Mouse (Mus musculus) midbrain, embryonic 15.5 days (tissue): ENCODE results near the gene Eif4g3. TPM values are rescaled to one million over a fixed set of nuclear protein-coding genes. Genes with fewer than 3 reads are reported as not detected.

Experiments used
- ATAC-seq: fragments of 200-750 bp; cut with Nextera tagmentation; replicated peaks from 2 replicates; pipeline ENCODE4 v1.8.0; 2017; ENCODE audit warnings: moderate TSS enrichment
- H3K27ac ChIP-seq: fragments of 300-500 bp; sonication (generic); 2 replicates; pipeline ENCODE4 v1.5.1; 2015; ENCODE audit warnings: mild to moderate bottlenecking, inconsistent platforms
- H3K27me3 ChIP-seq: fragments of 300-500 bp; sonication (generic); replicated peaks from 2 replicates; pipeline ENCODE4 v1.6.1; 2015; ENCODE audit warnings: inconsistent platforms
- H3K36me3 ChIP-seq: fragments of 300-500 bp; sonication (generic); replicated peaks from 2 replicates; pipeline ENCODE4 v1.6.1; 2015; ENCODE audit warnings: inconsistent platforms
- H3K4me1 ChIP-seq: fragments of 300-500 bp; sonication (generic); 2 replicates; pipeline ENCODE4 v1.6.1; 2015; ENCODE audit warnings: inconsistent platforms
- H3K4me2 ChIP-seq: fragments of 300-500 bp; sonication (generic); 2 replicates; pipeline ENCODE4 v1.6.1; 2015; ENCODE audit warnings: inconsistent platforms, mild to moderate bottlenecking, moderate library complexity
- H3K4me3 ChIP-seq: fragments of 300-500 bp; sonication (generic); 2 replicates; pipeline ENCODE4 v1.5.1; 2015; ENCODE audit warnings: mild to moderate bottlenecking, inconsistent platforms
- H3K9ac ChIP-seq: fragments of 300-500 bp; sonication (generic); 2 replicates; pipeline ENCODE4 v1.6.1; 2015; ENCODE audit warnings: mild to moderate bottlenecking, inconsistent platforms
- H3K9me3 ChIP-seq: fragments of 300-500 bp; sonication (generic); 2 replicates; pipeline ENCODE4 v1.6.1; 2016; ENCODE audit warnings: inconsistent platforms
- WGBS: fragments of 180-500 bp; shearing (Covaris S2); methylation state at CpG from one replicate; pipeline ENCODE4 v1.1.7; 2015; ENCODE audit warnings: mixed read lengths; 5-methylcytosine and 5-hydroxymethylcytosine counted together
- polyA plus RNA-seq: library from polyadenylated mRNA; unstranded; fragments of >200 nt; fragmentation: Nextera tagmentation; extraction: Ambion mirVana; gene quantifications from 2 replicates; pipeline ENCODE4 v1.2.1, GENCODE M21; 2015

Eif4g3 gene
- polyA plus RNA-seq, 1 experiment from 2014 or later: 58.5 TPM

DNA sequence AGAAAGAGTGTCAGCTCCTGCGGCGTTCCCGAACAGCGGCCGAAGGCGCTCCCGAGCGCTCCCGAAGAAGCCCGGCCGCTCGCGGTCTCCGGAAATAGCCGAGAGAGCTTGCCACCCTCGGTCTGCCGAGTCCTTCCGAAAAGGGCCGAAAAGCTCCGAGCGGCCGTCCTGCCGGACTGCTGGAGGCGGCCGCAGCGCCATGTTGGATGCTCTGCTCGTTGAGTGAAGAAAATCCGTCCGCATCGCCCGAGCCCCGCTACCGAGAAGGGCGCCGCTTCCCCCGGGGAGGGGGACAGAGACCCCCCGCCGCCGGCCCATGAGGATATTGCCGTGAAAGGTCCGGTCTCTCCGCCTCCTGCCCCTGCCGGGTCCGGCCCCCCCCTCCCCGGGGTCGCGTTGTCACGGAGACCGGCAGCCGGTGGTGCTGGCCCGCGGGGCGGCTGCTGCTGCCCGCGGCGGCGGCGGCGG is 503 bp downstream of the Eif4g3 start:
- 0% methylated on average over 49 of the region's 59 CpGs for WGBS
- Histone ChIP-seq H3K4me2 (peak overlapping the region; percentile 66), H3K27ac (peak overlapping the region; percentile 91), H3K9me3 (no peaks in the 10 kb centered on the region), H3K9ac (peak overlapping the region; percentile 96), H3K4me1 (peaks cover 36% of the 10 kb centered on the region), H3K27me3 (no peaks in the 10 kb centered on the region), H3K4me3 (peak overlapping the region; percentile 69), H3K36me3 (no peaks in the 10 kb centered on the region; the same call in 1 of the 2 replicates)
- peak; percentile 94 for ATAC-seq

DNA sequence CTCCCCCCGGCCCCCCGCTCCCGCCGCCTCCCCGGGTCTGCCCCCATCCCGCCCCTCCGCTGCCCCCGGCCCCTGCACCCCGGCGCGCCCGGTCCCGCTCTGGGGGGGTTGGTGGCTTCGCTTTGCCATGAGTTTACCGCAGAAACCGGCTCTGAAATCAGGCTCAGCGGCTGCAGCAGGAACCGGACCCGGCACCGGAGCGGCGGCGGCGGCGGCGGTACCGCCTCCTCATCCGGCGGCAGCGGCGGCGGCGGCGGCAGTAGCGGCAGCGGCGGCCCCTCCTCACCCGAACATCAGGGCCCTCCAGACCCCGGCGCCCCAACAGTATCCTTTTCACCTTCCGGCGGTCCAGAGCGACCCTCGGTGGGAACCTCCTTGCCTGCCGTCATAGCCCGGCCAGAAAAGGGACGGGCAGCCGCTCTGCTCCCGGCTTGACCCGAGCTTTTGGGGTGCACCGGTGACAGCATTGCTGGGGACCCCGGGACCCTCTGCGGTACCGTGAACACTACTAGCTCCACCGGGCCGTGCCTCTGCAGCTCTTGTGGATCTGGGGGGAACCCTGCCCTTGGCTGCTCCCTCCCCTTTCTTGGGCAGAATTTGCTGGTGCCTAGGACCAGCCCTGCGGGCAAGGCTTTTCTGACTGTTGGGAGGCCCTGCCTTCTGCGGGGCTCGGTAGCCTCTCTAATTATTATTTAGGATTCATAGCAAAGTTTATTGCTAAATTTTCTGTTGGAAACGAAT is 1.2 kb downstream of the Eif4g3 start:
- peak; percentile 21; the same call in 1 of the 2 replicates for ATAC-seq
- no peaks in the 10 kb centered on the region for H3K9me3 ChIP-seq
- H3K9ac ChIP-seq: peak overlapping the region; percentile 96
- H3K4me1 ChIP-seq: peaks cover 38% of the 10 kb centered on the region
- no peaks in the 10 kb centered on the region; the same call in 1 of the 2 replicates for H3K36me3 ChIP-seq
- under 1% methylated on average over 43 of the region's 60 CpGs for WGBS
- peak overlapping the region; percentile 91 for H3K27ac ChIP-seq
- H3K27me3 ChIP-seq: no peaks in the 10 kb centered on the region
- H3K4me2 ChIP-seq: peak overlapping the region; percentile 66
- peak overlapping the region; percentile 69 for H3K4me3 ChIP-seq

DNA sequence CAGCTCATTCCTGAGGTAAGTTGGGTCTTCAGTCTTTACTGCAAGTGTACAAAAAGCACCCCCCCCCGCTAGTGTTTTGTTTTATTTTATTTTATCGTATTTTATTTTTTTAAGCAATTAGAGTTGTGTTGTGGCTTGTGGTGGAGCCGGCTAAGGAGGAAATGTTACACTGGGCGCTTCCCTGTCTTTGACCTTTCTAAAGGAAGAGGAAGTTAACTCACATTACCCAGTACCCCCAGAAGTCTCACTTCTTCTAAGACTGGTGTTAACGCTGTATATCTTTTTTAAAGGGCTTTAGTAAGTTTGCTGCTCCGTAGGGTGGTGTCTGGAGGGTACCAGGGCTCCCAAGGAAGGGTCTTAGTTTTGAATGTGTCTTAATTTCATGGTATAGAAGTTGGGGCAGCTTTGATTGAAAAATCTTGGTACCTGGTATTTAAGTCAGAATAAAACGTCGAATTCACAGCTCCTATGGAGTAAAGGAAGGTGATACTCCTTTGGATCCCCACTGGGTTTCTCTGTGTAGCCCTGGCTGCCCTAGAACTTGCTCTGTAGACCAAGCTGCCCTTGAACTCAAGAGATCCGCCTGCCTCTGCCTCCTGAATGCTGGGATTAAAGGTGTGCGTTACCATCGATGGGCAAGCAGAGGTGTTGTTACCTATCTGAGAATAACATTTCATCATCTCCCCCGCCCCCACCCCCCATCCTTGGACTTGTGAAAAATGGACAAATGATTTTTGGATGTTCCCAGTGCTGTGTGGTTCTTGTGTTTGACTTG is 1.9 kb downstream of the Eif4g3 start:
- Histone ChIP-seq H3K36me3 (no peaks in the 10 kb centered on the region; the same call in 1 of the 2 replicates), H3K4me3 (peak overlapping the region; percentile 69), H3K27ac (peak overlapping the region; percentile 91; the same call in 1 of the 2 replicates), H3K4me2 (peak overlapping the region; percentile 66), H3K9ac (peak overlapping the region; percentile 96), H3K9me3 (no peaks in the 10 kb centered on the region), H3K27me3 (no peaks in the 10 kb centered on the region), H3K4me1 (peaks cover 44% of the 10 kb centered on the region)
- ATAC-seq: no peak
- 46% methylated on average over 12 of the region's 12 CpGs for WGBS

DNA sequence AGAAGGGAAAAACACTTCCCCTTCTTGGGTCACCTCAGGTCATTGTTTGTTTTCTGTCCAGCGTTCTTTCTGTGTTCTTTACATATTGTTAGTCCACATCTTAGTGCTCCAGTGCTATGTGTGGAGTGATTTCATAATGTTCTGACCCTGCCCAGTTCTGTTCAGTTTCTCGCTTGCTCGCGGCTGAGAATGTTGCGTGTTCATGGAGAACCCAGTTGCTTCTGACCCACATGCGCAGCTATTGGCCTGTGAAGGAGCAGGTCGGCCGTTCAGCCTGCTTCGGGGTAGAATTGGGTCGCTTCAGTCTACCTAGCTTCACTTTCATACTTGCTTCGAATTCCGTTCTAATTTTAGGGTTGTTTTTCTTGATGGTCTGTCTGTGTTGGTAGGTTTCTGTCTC is 2.6 kb downstream of the Eif4g3 start:
- Histone ChIP-seq H3K9me3 (no peaks in the 10 kb centered on the region), H3K4me2 (peak overlapping the region; percentile 66), H3K4me3 (peak overlapping the region; percentile 69), H3K27me3 (no peaks in the 10 kb centered on the region), H3K4me1 (peaks cover 48% of the 10 kb centered on the region), H3K9ac (no peak overlapping the region), H3K36me3 (no peaks in the 10 kb centered on the region; the same call in 1 of the 2 replicates), H3K27ac (no peak overlapping the region)
- ATAC-seq: no peak
- WGBS: 78% methylated on average over 12 of the region's 12 CpGs

DNA sequence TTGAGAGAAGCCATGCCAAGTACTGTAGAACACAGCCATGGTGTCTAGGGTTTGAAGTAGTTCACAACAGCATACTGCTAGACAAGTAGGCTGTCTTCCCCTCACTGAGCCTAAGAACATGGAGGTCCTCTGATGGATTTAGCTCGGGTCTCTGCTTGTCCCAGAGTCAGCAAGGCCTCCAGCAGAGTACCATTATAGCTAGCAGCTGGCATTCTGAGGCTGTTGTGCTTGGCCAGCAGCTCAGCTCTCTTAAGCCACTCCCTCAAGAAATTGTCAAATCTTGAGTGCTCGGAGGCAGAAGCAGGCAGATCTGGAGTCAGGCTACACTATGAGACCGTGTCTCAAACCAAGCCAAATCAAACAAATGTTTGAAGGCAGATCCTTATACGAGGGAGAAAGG is 5.4 kb downstream of the Eif4g3 start:
- peaks cover 48% of the 10 kb centered on the region for H3K4me1 ChIP-seq
- ATAC-seq: no peak
- no peak overlapping the region for H3K27ac ChIP-seq
- no peak overlapping the region for H3K4me2 ChIP-seq
- H3K4me3 ChIP-seq: no peak overlapping the region
- H3K36me3 ChIP-seq: no peaks in the 10 kb centered on the region; the same call in 1 of the 2 replicates
- WGBS: 69% methylated on average over 4 of the region's 4 CpGs
- H3K9me3 ChIP-seq: no peaks in the 10 kb centered on the region
- H3K27me3 ChIP-seq: no peaks in the 10 kb centered on the region
- no peak overlapping the region for H3K9ac ChIP-seq

DNA sequence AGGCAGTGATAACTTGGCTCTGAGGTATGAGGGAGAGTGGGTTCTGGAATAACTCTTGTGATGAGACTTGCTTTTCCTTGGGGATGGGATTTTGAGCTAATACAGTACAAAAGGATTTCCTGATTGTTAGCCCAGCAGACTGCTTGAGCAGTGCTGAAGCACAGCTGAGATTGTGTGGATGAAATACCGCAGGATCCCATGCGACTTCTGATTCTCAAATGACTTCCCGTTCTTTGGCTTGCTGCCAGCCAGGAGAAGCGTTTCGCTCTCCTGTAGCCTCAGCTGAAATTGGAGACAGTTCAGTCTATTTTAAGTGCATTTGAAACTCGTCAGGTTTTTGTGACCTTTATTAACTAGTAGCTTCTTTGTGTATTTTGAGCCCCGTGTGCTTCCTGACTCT is 7.9 kb downstream of the Eif4g3 start:
- H3K36me3 ChIP-seq: no peaks in the 10 kb centered on the region; the same call in 1 of the 2 replicates
- ATAC-seq: no peak

DNA sequence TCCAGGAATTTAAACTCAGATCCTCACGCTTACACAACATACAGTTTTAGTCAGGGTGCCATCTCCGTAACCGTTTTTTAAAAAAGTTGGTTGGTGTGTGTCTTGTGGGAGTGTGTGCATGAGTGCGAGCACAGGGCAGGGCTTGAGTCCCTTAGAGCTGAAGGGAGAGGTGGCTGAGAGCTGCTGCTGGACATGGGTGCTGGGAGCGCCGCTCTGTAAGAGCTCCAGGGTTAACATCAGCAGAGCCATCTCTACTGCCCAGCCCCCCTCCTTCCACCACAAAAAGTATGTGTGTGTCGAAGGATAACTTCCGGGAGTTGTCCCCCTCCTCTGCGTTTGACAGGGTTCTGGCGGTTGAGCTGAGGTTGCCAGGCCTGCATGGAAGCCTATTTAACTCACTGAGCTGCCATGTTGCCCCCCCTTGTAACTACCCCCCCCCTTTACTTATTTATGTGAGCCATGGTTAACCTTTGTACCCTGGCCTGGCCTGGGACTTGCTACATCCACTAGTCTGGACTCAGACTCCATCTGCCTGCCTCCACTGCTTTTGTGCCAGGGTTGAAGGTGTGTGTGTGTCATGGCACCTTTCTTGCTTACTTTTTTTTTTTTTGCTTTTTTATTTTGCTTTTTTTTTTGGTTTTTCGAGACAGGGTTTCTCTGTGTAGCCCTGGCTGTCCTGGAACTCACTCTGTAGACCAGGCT is 11.2 kb downstream of the Eif4g3 start:
- Histone ChIP-seq H3K36me3 (peaks cover 3% of the 10 kb centered on the region; the same call in 1 of the 2 replicates), H3K27me3 (no peaks in the 10 kb centered on the region), H3K27ac (no peak overlapping the region), H3K4me3 (no peak overlapping the region), H3K9me3 (no peaks in the 10 kb centered on the region), H3K9ac (no peak overlapping the region), H3K4me2 (no peak overlapping the region), H3K4me1 (peaks cover 16% of the 10 kb centered on the region)
- ATAC-seq: no peak
- WGBS: 92% methylated on average over 11 of the region's 11 CpGs

More for the DNA sequence above, 7.9 kb downstream of the Eif4g3 start:
- H3K27ac ChIP-seq: peak overlapping the region; percentile 48; the same call in 1 of the 2 replicates
- H3K4me2 ChIP-seq: no peak overlapping the region
- no peaks in the 10 kb centered on the region for H3K27me3 ChIP-seq
- WGBS: 32% methylated on average over 7 of the region's 7 CpGs
- H3K4me1 ChIP-seq: peaks cover 37% of the 10 kb centered on the region
- no peak overlapping the region for H3K4me3 ChIP-seq
- H3K9ac ChIP-seq: no peak overlapping the region
- no peaks in the 10 kb centered on the region for H3K9me3 ChIP-seq

DNA sequence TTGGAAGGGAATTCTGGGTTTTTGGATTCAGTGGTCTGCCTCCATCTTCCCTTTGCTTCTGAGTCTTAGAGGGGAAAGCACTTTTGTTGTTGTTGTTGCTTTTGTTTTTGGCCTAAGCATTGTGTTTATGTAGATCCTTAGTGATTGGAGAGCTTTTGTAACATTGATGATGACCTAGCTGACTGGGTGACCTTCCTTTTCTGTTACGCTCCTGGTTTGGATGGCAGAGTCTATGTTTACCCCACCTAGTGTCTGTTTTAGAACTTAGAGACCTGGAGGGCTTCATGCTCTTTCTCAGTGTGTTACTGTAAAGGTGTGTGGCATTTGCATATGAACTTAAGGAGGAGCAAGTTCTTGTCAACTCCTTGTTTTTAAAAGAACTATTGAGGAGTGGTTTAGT is 13.0 kb downstream of the Eif4g3 start:
- no peaks in the 10 kb centered on the region for H3K9me3 ChIP-seq
- H3K36me3 ChIP-seq: peaks cover 3% of the 10 kb centered on the region; the same call in 1 of the 2 replicates
- ATAC-seq: no peak
- H3K4me2 ChIP-seq: no peak overlapping the region
- no peak overlapping the region for H3K4me3 ChIP-seq
- no peak overlapping the region for H3K27ac ChIP-seq
- H3K4me1 ChIP-seq: peaks cover 2% of the 10 kb centered on the region
- no peaks in the 10 kb centered on the region for H3K27me3 ChIP-seq
- 95% methylated on average over 1 of the region's 1 CpGs for WGBS
- H3K9ac ChIP-seq: no peak overlapping the region

DNA sequence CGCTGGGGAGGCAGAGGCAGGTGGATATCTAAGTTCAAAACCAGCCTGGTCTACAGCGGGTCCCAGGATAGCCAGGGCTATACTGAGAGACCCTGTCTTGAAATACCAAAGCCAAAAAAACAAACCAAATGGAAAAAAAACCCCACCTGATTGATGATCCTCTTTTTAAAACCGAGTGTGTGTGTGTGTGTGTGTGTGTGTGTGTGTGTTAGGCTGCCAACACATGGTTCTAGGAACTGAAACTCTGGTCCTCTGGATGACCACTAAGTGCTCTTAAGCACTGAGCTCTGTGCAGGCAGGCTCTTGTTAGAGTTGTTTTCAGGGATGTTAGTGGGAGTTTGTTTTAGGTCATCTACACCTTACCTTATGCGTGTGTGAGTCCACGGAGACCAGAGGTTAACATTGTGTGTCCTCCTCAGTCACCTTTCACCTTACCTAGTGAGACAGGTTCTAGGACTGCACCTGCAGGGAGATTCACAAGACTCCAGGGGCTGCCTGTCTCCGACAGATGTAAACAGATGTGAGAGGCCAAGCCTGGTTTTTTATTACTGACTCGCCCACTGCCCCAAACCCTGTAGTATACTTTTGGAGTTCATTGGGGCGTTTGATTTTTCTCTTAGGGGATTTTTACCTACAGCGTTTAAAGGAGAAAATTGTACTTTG is 14.3 kb downstream of the Eif4g3 start:
- H3K27me3 ChIP-seq: no peaks in the 10 kb centered on the region
- H3K4me1 ChIP-seq: no peaks in the 10 kb centered on the region; the same call in 1 of the 2 replicates
- no peaks in the 10 kb centered on the region for H3K9me3 ChIP-seq
- peaks cover 3% of the 10 kb centered on the region; the same call in 1 of the 2 replicates for H3K36me3 ChIP-seq
- no peak for ATAC-seq
- H3K4me2 ChIP-seq: no peak overlapping the region
- H3K9ac ChIP-seq: no peak overlapping the region
- no peak overlapping the region for H3K4me3 ChIP-seq
- no peak overlapping the region for H3K27ac ChIP-seq
- 90% methylated on average over 9 of the region's 9 CpGs for WGBS

DNA sequence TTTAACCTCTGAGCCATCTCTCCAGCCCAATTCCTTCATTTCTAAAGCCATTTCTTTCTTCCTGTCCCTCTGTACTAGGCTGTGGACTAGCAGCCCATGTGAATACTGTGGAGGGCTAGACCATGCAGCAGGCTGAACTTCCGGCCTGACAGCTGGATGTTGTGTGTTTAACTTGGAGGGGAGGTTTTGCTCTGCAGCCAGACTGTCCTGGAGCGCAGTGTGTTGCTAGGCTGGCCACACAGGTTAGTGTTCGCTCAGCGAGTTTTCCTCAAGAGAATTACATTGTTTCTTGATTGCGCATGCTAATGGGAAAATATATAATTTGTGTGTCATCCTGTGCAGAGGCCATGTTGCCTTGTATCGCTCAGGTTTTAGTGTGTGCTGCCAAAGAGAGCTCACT is 15.8 kb downstream of the Eif4g3 start:
- Histone ChIP-seq H3K36me3 (peaks cover 3% of the 10 kb centered on the region; the same call in 1 of the 2 replicates), H3K4me2 (no peak overlapping the region), H3K27ac (no peak overlapping the region), H3K9ac (no peak overlapping the region), H3K4me1 (no peaks in the 10 kb centered on the region), H3K4me3 (no peak overlapping the region), H3K27me3 (no peaks in the 10 kb centered on the region), H3K9me3 (no peaks in the 10 kb centered on the region)
- WGBS: 86% methylated on average over 6 of the region's 6 CpGs
- no peak for ATAC-seq

DNA sequence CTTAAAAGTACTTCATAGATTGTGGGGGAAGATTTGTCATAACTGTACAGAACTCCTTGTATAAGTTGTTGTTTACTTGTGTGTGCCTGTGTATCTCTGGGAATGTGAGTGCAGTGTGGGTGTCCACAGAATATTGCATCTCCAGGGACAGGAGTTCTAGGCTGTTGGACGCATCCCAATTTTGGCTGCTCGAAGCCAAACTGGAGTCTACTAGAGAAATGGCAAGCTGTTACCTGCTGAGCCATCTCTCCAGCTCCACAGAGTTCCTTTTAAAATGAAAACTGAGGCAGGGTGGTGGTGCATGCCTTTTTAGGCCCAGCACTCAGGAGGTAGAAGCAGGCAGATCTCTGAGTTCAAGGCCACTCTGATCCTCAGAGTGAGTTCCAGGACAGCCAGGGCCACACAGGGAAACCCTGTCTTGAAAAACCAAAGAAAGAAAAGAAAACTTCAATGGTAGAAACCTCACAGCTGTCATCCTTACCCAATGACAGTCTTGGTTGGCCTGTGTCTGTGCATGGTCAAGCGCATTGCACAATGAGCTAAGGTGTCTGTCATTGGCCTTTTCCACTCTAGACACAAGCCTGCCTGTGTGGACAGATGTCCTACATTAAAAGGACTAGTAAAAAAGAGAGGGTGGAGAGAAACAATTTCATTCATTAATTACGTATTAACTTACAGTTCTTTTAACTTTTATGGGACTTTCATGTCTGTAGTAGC is 17.1 kb downstream of the Eif4g3 start:
- Histone ChIP-seq H3K9me3 (no peaks in the 10 kb centered on the region), H3K4me2 (no peak overlapping the region), H3K27me3 (no peaks in the 10 kb centered on the region), H3K9ac (no peak overlapping the region), H3K36me3 (peaks cover 11% of the 10 kb centered on the region; the same call in 1 of the 2 replicates), H3K4me3 (no peak overlapping the region), H3K27ac (no peak overlapping the region), H3K4me1 (no peaks in the 10 kb centered on the region)
- 95% methylated on average over 4 of the region's 4 CpGs for WGBS
- no peak for ATAC-seq
